Mouse (Mus musculus): ENCODE results near the gene Troap. TPM values are rescaled to one million over a fixed set of nuclear protein-coding genes. Genes with fewer than 3 reads are reported as not detected.
"Not testable (repeated sequence)": the region's sequence is repeated elsewhere in the genome, so short reads cannot be mapped to it uniquely, and the experiment has no call there.

Troap gene
- polyA plus RNA-seq, 1 experiment from 2014 or later = 50.2 TPM

DNA sequence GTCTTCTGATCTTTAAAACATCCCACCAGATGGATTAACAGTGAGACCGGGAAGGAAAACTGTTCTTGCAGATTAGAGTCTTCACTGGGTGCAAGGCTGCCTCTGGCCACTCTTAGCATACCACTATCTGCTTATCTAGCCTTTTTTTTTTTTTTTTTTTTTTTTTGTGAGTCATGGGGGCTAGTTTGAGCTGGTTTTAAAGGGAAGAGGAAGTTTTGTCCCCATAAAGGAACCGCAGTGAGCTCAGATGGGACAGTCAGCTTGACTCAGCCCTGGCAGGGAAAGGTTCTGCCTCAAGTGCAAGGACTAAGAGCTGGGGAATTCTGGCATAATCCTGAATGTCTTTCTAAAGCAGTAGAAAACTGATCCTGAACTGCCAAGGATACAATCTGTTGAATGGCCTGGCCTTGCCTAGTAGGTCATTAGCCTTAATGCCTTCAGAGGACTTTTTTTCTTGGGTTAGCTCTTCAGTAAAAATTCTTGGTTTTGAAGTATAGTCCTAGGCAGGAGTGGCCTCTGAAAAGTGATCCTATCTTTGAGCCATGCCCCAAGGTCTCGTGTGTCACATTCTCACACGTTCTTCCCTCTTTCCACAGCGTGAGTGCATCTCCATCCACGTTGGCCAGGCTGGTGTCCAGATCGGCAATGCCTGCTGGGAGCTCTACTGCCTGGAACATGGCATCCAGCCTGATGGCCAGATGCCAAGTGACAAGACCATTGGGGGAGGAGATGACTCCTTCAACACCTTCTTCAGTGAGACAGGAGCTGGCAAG lies 40.7 kb upstream of the Troap start:
- Histone ChIP-seq H3K36me3 (peaks cover 41% of the 10 kb centered on the region), H3K9me3 (replicated peaks) (no peaks in the 10 kb centered on the region), H3K4me1 (peaks cover 44% of the 10 kb centered on the region), H3K27me3 (ENCODE audit: low read depth, poor library complexity, severe bottlenecking) (peaks cover 14% of the 10 kb centered on the region), H3K4me3 (0 out of 2 replicates have a peak overlapping the region, but pooled peaks have one; percentile 64), H3K27ac (replicated peaks) (no peak overlapping the region)
- DNase-seq (ENCODE audit: low spot score) = no peak
- WGBS = 87% methylated on average over 7 of the region's 7 CpGs

DNA sequence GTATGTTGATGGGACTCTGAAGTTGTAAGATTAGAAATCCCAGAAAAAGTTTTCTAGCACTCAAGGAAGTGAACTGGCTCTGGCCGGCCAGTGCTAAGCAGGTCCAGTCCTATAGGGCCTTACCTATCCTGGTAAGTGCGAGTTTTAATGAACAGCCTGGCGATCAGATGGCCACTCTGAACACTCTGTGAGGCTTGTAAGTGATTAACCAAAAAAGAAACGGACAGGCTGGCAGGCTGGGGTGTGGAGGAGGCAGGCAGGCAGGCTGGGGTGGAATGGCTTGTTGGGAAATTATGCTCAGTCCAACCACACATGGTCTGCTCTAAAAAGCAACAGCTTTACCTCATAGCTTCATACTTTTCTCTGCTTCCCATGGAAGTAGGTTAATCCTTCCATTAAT lies 38.9 kb upstream of the Troap start:
- no peak for DNase-seq (ENCODE audit: low spot score)
- WGBS = 96% methylated on average over 4 of the region's 4 CpGs
- H3K36me3 ChIP-seq = peaks cover 43% of the 10 kb centered on the region
- peaks cover 10% of the 10 kb centered on the region for H3K27me3 ChIP-seq (ENCODE audit: low read depth, poor library complexity, severe bottlenecking)
- no peaks in the 10 kb centered on the region for H3K9me3 ChIP-seq (replicated peaks)
- H3K4me1 ChIP-seq = peaks cover 29% of the 10 kb centered on the region
- H3K4me3 ChIP-seq = no peak overlapping the region
- no peak overlapping the region for H3K27ac ChIP-seq (replicated peaks)

DNA sequence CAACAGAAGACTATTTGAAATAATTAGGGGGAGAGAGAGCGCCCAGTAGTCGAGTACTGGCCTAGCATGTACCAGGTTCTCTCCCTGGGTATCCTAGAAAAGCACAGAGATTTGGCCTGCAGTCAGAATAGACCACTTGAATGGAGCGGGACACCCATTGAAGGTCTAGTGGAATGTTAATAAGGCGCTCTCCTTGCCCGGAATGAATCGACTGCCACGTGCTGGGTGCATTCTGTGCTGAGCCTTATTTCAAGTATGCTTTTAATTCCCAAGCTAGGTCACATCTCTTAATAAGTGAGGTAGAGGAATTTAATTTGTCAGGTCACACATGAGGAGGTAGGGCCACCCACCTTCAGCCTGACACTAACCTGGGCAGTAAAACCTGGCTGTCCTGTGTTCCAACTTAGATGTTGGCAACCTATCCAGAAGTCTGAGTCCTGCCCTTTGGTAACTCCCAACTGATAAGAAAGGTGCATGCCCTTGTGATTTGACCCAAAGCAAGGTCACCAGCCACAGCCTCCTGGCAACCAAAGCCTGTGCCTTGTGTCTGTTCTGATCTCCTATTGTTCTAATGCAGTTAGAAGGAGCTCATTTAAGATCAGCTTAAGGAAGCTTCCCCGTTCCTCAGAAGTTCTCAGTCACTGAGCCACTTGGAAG lies 38.0 kb upstream of the Troap start:
- 94% methylated on average over 8 of the region's 8 CpGs for WGBS
- H3K27me3 ChIP-seq (ENCODE audit: low read depth, poor library complexity, severe bottlenecking) = peaks cover 1% of the 10 kb centered on the region
- no peak overlapping the region for H3K4me3 ChIP-seq
- H3K27ac ChIP-seq (replicated peaks) = no peak overlapping the region
- peaks cover 43% of the 10 kb centered on the region for H3K36me3 ChIP-seq
- H3K4me1 ChIP-seq = peaks cover 25% of the 10 kb centered on the region
- H3K9me3 ChIP-seq (replicated peaks) = no peaks in the 10 kb centered on the region
- DNase-seq (ENCODE audit: low spot score) = no peak

DNA sequence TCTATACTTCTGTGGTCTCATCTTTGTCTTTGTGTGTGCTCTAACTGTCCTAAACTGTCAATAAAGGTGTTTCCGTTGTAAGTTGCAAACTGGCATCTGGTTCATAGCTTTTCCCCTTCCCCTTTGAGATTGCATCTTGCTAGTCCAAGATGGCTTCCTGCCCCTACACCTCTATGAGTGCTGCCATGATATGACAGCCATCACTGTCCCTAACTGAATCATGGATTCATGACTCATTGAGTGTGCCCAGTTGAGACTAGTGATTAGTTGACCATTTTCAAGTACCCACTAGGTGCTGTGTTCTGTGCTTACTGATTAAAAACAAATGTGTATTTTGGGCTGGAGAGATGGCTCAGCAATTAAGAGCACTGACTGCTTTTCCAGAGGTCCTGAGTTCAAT lies 36.4 kb upstream of the Troap start:
- 88% methylated on average over 1 of the region's 1 CpGs for WGBS
- no peak for DNase-seq (ENCODE audit: low spot score)
- H3K4me1 ChIP-seq = peaks cover 14% of the 10 kb centered on the region
- peaks cover 15% of the 10 kb centered on the region for H3K27me3 ChIP-seq (ENCODE audit: low read depth, poor library complexity, severe bottlenecking)
- no peaks in the 10 kb centered on the region for H3K9me3 ChIP-seq (replicated peaks)
- no peak overlapping the region for H3K27ac ChIP-seq (replicated peaks)
- H3K4me3 ChIP-seq = no peak overlapping the region
- H3K36me3 ChIP-seq = peaks cover 43% of the 10 kb centered on the region

DNA sequence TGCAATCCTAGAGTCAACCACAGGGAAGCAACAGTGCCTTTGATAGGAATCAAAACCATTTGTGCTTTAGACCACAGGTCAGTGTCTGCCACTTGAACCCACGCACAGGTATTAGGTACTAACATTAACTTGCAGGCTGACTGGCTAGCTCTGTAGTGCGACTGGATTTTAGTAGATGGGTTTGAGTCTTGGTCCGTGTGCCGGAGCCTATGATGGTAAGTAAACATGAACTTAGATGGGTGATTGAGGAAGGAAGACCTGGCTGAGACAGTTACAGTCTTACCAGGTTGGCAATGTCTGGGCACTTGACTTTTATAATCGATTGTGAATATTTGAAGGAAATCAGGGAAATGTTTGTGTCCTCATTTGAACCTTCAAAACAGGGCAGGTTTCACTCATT lies 35.6 kb upstream of the Troap start:
- Histone ChIP-seq H3K4me3 (no peak overlapping the region), H3K9me3 (replicated peaks) (no peaks in the 10 kb centered on the region), H3K27me3 (ENCODE audit: low read depth, poor library complexity, severe bottlenecking) (peaks cover 15% of the 10 kb centered on the region), H3K36me3 (peaks cover 40% of the 10 kb centered on the region), H3K27ac (replicated peaks) (no peak overlapping the region), H3K4me1 (peaks cover 10% of the 10 kb centered on the region)
- WGBS = 95% methylated on average over 5 of the region's 5 CpGs
- DNase-seq (ENCODE audit: low spot score) = no peak

DNA sequence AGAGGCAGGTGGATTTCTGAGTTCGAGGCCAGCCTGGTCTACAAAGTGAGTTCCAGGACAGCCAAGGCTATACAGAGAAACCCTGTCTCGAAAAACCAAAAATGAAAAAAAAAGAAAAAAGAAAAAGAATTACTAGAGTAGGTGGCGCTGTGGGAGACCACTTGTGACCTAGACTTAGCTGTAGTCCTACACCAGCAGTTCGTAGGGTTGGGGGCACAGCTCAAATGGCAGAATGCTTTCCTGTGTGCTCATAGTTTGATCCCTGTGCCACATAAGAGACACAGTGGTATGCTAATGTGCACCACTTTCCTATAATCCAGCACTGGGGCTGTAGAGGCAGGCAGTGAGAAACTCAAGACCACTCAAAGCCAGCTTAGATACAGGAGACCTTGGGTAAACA lies 35.1 kb upstream of the Troap start:
- no peaks in the 10 kb centered on the region for H3K9me3 ChIP-seq (replicated peaks)
- H3K27ac ChIP-seq (replicated peaks) = no peak overlapping the region
- peaks cover 15% of the 10 kb centered on the region for H3K27me3 ChIP-seq (ENCODE audit: low read depth, poor library complexity, severe bottlenecking)
- WGBS = 88% methylated on average over 4 of the region's 4 CpGs
- no peak for DNase-seq (ENCODE audit: low spot score)
- H3K4me3 ChIP-seq = no peak overlapping the region
- H3K4me1 ChIP-seq = peaks cover 10% of the 10 kb centered on the region
- H3K36me3 ChIP-seq = peaks cover 38% of the 10 kb centered on the region

DNA sequence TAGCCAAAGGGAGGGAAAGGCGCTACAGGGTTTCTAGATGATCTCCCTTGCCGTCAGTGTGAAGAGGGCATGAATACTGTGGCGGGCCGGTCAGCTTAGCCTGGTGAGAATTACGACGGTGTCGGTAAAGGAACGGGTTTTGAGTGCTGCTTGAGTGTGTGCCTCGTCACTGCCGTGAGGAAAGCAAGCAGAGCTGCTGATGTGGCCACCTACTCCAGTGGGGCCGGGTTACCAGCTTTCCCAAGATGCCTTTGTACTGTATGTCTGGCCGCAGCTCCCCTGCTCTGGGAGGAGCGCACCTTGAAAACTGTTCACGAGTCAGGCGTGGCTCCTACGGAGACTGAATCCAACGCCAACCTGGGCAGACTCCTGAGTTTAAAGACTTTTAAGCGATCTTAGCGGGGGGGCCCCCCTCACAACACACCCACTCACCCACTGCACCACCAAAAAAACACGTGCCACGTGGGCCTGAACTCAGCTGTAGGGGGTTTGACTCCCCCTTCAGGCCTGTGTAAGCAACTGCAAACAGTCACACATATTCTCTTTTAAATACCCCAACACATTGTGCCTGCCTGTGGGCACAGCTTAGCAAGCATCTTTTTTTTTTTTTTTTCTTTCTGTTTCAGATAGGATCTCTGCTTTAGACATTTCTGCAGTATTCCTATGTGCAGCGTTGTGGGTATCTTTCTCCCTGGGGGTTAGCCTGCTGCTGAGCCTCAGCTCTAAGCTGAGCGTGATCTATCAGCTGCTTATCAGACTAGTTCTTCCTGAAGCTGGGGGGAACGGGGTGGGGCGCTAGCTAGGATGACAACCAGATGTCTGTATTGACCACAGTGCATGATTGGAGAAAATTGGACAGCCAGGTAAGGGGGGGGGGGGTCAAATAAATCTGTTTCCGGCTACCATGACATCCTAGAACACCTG lies 34.1 kb upstream of the Troap start:
- H3K4me3 ChIP-seq = no peak overlapping the region
- no peak for DNase-seq (ENCODE audit: low spot score)
- H3K4me1 ChIP-seq = peaks cover 10% of the 10 kb centered on the region
- H3K9me3 ChIP-seq (replicated peaks) = no peaks in the 10 kb centered on the region
- peaks cover 15% of the 10 kb centered on the region for H3K27me3 ChIP-seq (ENCODE audit: low read depth, poor library complexity, severe bottlenecking)
- H3K27ac ChIP-seq (replicated peaks) = no peak overlapping the region
- peaks cover 29% of the 10 kb centered on the region for H3K36me3 ChIP-seq
- 71% methylated on average over 26 of the region's 26 CpGs for WGBS

DNA sequence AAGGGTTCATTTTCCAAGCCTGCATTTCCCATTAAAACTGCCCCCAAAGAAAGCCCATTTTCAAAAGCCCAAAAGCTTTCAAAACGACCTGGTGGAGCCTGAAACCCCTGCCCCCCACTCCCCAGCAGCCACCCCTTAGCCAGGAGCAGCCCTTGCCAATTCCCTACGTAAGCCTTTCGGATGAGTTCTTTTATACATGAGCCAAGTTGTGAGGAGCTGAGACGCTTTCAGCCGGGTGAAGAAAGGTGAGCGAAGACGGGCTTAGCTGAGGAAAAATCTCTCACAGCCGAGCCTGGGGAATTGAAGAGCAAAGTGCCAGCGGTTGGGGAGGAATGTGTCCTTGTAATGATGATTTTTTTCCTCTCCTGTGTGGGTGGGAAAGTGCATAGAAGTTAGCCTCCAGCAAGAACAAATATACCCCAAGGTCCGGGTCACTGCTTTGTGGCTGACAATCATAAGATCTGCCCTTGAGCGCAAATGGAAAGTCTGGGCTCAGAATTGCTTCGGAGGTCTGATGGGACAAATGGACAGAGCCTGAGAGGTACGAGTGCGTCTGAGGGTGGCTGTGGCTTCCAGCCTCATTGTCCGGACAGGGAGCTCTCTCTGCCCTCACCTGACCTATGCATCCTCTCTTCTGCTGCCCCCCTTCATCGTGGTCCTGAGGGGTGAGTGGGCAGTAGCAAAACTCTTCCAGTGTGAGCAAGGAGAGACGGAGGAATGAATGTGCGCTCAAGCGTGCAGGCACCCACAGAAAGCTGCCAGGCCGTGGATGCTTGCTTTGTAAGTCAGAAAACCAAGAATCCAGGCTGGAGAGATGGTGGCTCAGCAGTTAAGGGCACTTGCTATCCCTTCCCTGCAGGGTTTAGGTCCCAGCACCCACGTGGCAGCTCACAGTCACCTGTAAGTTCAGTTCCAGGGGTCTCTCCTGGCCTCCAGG lies 33.2 kb upstream of the Troap start:
- H3K27ac ChIP-seq (replicated peaks) = no peak overlapping the region

DNA sequence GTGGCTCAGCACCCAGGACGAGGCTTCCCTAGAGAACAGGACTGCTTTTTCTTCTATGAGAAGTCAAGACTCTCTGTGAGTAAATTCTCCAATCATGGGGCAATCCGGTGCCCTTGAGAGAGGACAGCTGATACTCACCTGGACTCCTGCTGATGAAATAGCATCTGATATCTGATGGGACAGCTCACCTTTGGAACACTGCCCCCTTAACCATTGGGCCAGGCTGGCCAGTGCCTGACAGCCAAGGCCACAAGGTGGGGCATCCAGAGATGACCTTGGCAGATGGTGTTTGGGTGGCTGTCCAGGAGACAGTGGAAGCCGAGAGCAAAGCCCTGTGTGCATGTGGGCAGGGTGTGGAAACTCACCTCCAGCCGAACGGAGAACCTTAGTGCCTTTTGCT lies 32.0 kb upstream of the Troap start:
- WGBS = 88% methylated on average over 5 of the region's 5 CpGs
- Histone ChIP-seq H3K36me3 (peaks cover 12% of the 10 kb centered on the region), H3K27ac (replicated peaks) (no peak overlapping the region), H3K4me3 (no peak overlapping the region), H3K9me3 (replicated peaks) (no peaks in the 10 kb centered on the region), H3K27me3 (ENCODE audit: low read depth, poor library complexity, severe bottlenecking) (peaks cover 21% of the 10 kb centered on the region), H3K4me1 (peaks cover 10% of the 10 kb centered on the region)
- DNase-seq (ENCODE audit: low spot score) = no peak

More for the DNA sequence above, 33.2 kb upstream of the Troap start:
- Histone ChIP-seq H3K27me3 (ENCODE audit: low read depth, poor library complexity, severe bottlenecking) (peaks cover 15% of the 10 kb centered on the region), H3K4me1 (peaks cover 10% of the 10 kb centered on the region), H3K36me3 (peaks cover 20% of the 10 kb centered on the region), H3K4me3 (no peak overlapping the region), H3K9me3 (replicated peaks) (no peaks in the 10 kb centered on the region)
- DNase-seq (ENCODE audit: low spot score) = no peak
- 57% methylated on average over 21 of the region's 21 CpGs for WGBS

DNA sequence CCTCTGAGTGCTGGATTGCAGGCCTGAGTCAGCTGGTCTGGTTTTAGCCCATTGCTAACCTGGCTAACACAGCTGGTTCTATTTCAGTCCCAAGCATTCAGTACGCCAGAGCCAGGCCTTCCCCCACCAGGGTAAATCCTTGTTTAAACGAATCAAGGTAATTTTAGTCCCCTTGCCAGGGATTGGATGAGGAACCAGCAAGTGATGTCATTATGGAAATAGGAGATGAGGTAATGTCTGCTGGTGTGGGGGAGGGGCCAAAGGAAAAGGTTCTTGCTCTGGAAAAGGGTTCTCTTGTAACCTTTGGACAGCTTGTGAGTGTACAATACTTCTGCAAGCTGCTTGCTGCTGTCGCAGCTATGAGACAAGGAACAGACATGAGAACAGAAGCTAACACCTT lies 29.5 kb upstream of the Troap start:
- peaks cover 10% of the 10 kb centered on the region for H3K4me1 ChIP-seq
- no peak overlapping the region for H3K27ac ChIP-seq (replicated peaks)
- WGBS = 76% methylated on average over 3 of the region's 3 CpGs
- DNase-seq (ENCODE audit: low spot score) = no peak
- peaks cover 25% of the 10 kb centered on the region for H3K27me3 ChIP-seq (ENCODE audit: low read depth, poor library complexity, severe bottlenecking)
- no peak overlapping the region for H3K4me3 ChIP-seq
- H3K36me3 ChIP-seq = no peaks in the 10 kb centered on the region
- H3K9me3 ChIP-seq (replicated peaks) = no peaks in the 10 kb centered on the region

DNA sequence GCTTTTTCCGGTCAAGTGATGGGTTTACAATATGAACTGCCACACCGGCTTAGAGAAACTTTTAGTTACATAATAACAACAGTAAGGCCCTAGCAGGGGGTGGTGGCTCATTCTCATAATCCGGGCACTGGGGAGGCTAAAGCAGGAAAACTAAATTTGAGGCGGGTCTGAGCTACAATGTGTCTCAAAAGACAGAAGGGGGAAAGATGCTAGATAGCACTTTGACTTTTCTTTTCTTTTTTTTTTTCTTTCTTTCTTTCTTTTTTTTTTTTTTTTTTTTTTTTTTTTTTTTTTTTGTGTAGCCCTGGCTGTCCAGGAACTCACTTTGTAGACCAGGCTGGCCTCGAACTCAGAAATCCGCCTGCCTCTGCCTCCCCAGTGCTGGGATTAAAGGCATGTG lies 28.6 kb upstream of the Troap start:
- H3K4me3 ChIP-seq; DNase-seq (ENCODE audit: low spot score); H3K9me3 ChIP-seq (replicated peaks); H3K36me3 ChIP-seq; H3K27ac ChIP-seq (replicated peaks): not testable (repeated sequence)
- Histone ChIP-seq H3K27me3 (ENCODE audit: low read depth, poor library complexity, severe bottlenecking) (peaks cover 34% of the 10 kb centered on the region), H3K4me1 (peaks cover 10% of the 10 kb centered on the region)
- WGBS = 91% methylated on average over 6 of the region's 6 CpGs

Data from midbrain, embryonic 10.5 days (tissue).